In the genomic region with DNA sequence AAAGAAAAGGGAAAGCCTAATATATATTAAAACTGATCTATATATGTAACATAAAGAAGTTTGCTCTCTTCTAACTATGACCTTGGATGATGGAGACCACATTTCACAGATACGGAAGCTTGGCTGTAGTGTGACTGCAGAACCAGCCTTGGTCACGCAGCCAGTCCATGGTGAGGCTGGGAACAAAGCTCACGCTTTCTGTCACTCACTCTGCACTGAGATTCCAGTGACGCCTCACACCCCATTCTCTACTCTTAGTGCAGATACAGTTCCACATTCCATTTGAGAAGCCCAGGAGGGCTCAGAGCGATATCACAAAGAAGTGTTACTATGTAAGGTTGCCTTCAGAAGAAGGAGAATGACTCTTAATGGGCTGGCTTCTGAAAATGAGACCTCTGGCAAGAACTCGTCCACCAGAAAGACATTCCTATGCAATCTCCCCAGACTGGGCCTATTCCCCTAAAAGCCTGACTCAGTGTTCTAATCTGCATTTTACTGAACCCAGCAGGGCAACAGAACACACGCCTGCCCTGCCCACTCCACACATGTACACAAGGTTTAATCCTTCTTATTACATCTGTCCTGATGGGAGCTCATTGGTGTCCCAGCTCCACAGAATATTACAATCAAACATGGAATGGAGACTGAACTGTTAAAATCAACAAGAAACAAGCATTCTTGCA, we compare ENCODE assay signal across 9 mouse cellular contexts. TPM values are rescaled to one million over a fixed set of nuclear protein-coding genes. Genes with fewer than 3 reads are reported as not detected.
A peak's percentile ranks its signal among the peaks of the same experiment; 100 is the strongest.
DNase-seq lines count a peak whose midpoint lies in the region; ATAC-seq lines count a peak whose summit lies in the region.
"Had no signal": no experiment of that assay in that cellular context is flagged by ENCODE, and none has a peak within 500 bp of the region (broad histone marks: within the 10 kb centered on the region; RNA-seq: fewer than 3 reads in every experiment).

No protein-coding gene starts in this region.

- peaks cover 5% of the 10 kb centered on the region; the same call in 1 of the 2 replicates for H3K36me3 ChIP-seq in liver, embryonic 16.5 days (ENCODE audit: control insufficient read depth, insufficient read depth)

- intact Hi-C loops in heart, postnatal 25 days (cut with DNase I) = loop anchor here (5.0 to 10.0 kb wide), 2 partner anchors 44 to 198 kb away; no protein-coding TSS in a partner anchor
- intact Hi-C loops in heart, postnatal 10 days (cut with DNase I) = loop anchor here (5.0 kb wide), 2 partner anchors 79 to 201 kb away; no protein-coding TSS in a partner anchor

- H3K27ac ChIP-seq in brown adipose tissue, adult 24 weeks (replicated peaks; ENCODE audit: low read depth, low read length) = no peak overlapping the region; the same call in 1 of the 2 replicates
- H3K27ac ChIP-seq in liver, embryonic 16.5 days (ENCODE audit: low read length) = peak overlapping the region; percentile 76
- H3K27ac ChIP-seq: macrophage had no signal

- H3K27me3 ChIP-seq in liver, embryonic 16.5 days (ENCODE audit: control insufficient read depth, insufficient read depth, low read depth, low read length) = no peaks in the 10 kb centered on the region

- WGBS in liver, embryonic 16.5 days (ENCODE audit: insufficient replicate concordance) = 46% methylated on average over 7 of the region's 7 CpGs

- H3K9ac ChIP-seq in liver, embryonic 16.5 days (ENCODE audit: low read depth, low read length) = peak overlapping the region; percentile 26; the same call in 1 of the 2 replicates

- H3K4me1 ChIP-seq in brown adipose tissue, adult 24 weeks (ENCODE audit: control insufficient read depth, insufficient read depth, insufficient read length, low read length) = peaks cover 2% of the 10 kb centered on the region; the same call in 1 of the 2 replicates
- no peaks in the 10 kb centered on the region for H3K4me1 ChIP-seq in liver, embryonic 16.5 days (ENCODE audit: control insufficient read depth, low read depth, low read length)

- no peaks in the 10 kb centered on the region for H3K9me3 ChIP-seq in liver, embryonic 16.5 days (replicated peaks; ENCODE audit: control insufficient read depth, low read length)

- peak; percentile 70 for ATAC-seq in liver, embryonic 16.5 days (ENCODE audit: low read depth)

- peak; percentile 29 to 30 for DNase-seq in heart, adult 18-20 months
- DNase-seq in heart, postnatal 25 days (ENCODE audit: low spot score) = no peak
- DNase-seq in heart, postnatal 10 days = peak; percentile 30 to 48
- DNase-seq in cerebellum, adult 9-11 months = no peak
- no peak for DNase-seq in cerebellum, adult 8-10 months
- DNase-seq in layer of hippocampus, adult 11-12 months (ENCODE audit: low spot score) = no peak

- H3K4me2 ChIP-seq in liver, embryonic 16.5 days (ENCODE audit: low read depth, low read length) = peak overlapping the region; percentile 56

- peak overlapping the region; percentile 26 for H3K4me3 ChIP-seq in brown adipose tissue, adult 24 weeks (ENCODE audit: insufficient read depth, low read depth, low read length)
- peak overlapping the region; percentile 50 for H3K4me3 ChIP-seq in liver, embryonic 16.5 days (ENCODE audit: low read depth, low read length)

RNA-seq across cellular contexts. Expression of a gene that starts 2.8 kb away (rescaled TPM):
- 10 to 100 TPM; 16.7 to 23.8 TPM for total RNA-seq in heart, adult 18-20 months (2021)
- 10 to 100 TPM; 14.7 to 17.1 TPM for total RNA-seq in heart, postnatal 25 days (2021)
- 3.6 and 4.6 TPM in 2 replicates for polyA plus RNA-seq in brown adipose tissue, adult 24 weeks (2012; ENCODE audit: insufficient read depth, insufficient read length, missing spikeins)
- total RNA-seq in heart, postnatal 10 days (2021) = 10 to 100 TPM; 16.5 to 17.6 TPM
- polyA plus RNA-seq in liver, embryonic 16.5 days (2015; fragmentation: Nextera tagmentation; extraction: Ambion mirVana) = 109 and 110 TPM in 2 replicates

Comparison
In these comparisons a context has a peak if more than half of its experiments do, and no peak if none do; other contexts are left out.
1. DNase-seq: peak in heart, adult 18-20 months (2 of 2) and heart, postnatal 10 days (2 of 2); none in heart, postnatal 25 days (single experiment), cerebellum, adult 9-11 months (single experiment), cerebellum, adult 8-10 months (single experiment) and layer of hippocampus, adult 11-12 months (single experiment).